Mouse (Mus musculus) R1 (cell line): ENCODE measurements at regions not wholly inside any gene's neighbourhood (a gene's known extent, or its start where the extent isn't known, plus 50 kb on each side); places are given as distances from the start of the nearest gene placed in this dataset.
A peak's percentile ranks its signal among the peaks of the same experiment; 100 is the strongest.

Source experiments
- DNase-seq: peaks from one replicate; pipeline ENCODE4 v3.0.0-alpha.2; 2018; ENCODE audit warnings: low read depth, low spot score

- DNase-seq: no peak
Observed at GRCm38 (mm10) chr14:76708728-76709127, 152.0 kb upstream of the Serp2 start.

- no peak for DNase-seq
Observed at GRCm38 (mm10) chr14:76703373-76703764, 146.7 kb upstream of the Serp2 start.

GRCm38 (mm10) chr14:76702709-76703372 is 146.2 kb upstream of the Serp2 start:
- no peak for DNase-seq

GRCm38 (mm10) chr14:76701911-76702708 is 145.4 kb upstream of the Serp2 start:
- DNase-seq: no peak

GRCm38 (mm10) chr14:76701304-76701703 is 144.6 kb upstream of the Serp2 start:
- no peak for DNase-seq

GRCm38 (mm10) chr14:76700796-76701195 is 144.1 kb upstream of the Serp2 start:
- DNase-seq: no peak

- DNase-seq: no peak
Observed at GRCm38 (mm10) chr14:76700190-76700589, 143.5 kb upstream of the Serp2 start.

GRCm38 (mm10) chr14:76698718-76699402 is 142.2 kb upstream of the Serp2 start:
- DNase-seq: peak; percentile 82

GRCm38 (mm10) chr14:76696729-76697128 is 140.0 kb upstream of the Serp2 start:
- DNase-seq: no peak

GRCm38 (mm10) chr14:76695691-76696355 is 139.1 kb upstream of the Serp2 start:
- peak; percentile 66 for DNase-seq

- DNase-seq: no peak
Observed at GRCm38 (mm10) chr14:76694894-76695293, 138.2 kb upstream of the Serp2 start.

GRCm38 (mm10) chr14:76693351-76694317 is 136.9 kb upstream of the Serp2 start:
- DNase-seq: no peak

- no peak for DNase-seq
Observed at GRCm38 (mm10) chr14:76687971-76688407, 131.3 kb upstream of the Serp2 start.

- DNase-seq: no peak
Observed at GRCm38 (mm10) chr14:76686762-76687453, 130.2 kb upstream of the Serp2 start.

GRCm38 (mm10) chr14:76685830-76686761 is 129.4 kb upstream of the Serp2 start:
- no peak for DNase-seq

- no peak for DNase-seq
Observed at GRCm38 (mm10) chr14:76684327-76684726, 127.6 kb upstream of the Serp2 start.

- no peak for DNase-seq
Observed at GRCm38 (mm10) chr14:76681581-76682377, 125.1 kb upstream of the Serp2 start.

- DNase-seq: no peak
Observed at GRCm38 (mm10) chr14:76678512-76679134, 121.9 kb upstream of the Serp2 start.
